Mouse (Mus musculus) liver, postnatal 0 days (tissue): ENCODE data around the gene Klf11.

ENCODE experiments used
- CTCF ChIP-seq: sonication (generic); IDR thresholded peaks from 2 replicates; pipeline ENCODE4 v1.5.1; 2016; ENCODE audit warnings: antibody characterized with exemption, low read depth
- EP300 ChIP-seq: IDR thresholded peaks from 2 replicates; pipeline ENCODE4 v1.6.1; 2016; ENCODE audit warnings: antibody characterized with exemption, low read depth, mild to moderate bottlenecking

DNA sequence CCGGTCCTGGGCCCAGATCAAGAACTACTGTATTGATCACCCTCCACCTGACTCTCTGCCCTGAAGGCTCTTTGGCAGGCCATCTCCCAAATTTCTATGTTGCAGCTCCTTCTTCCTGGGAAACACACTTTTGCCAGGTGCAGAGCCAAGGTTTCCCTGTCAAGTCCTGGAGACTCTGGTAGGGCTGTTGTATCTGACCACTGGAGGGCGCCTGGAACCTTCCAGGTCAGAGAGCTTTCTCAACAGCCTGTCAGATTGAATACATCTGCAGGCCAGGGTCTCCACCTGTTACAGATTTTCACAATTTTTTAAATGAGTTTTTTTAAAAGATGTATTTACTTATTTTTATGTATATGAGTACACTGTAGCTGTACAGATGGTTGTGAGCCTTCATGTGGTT is 47.8 kb upstream of the Klf11 start:
- TF ChIP-seq EP300 (no peak), CTCF (peak; percentile 84)
